Mouse (Mus musculus) liver, embryonic 15.5 days (tissue): ENCODE measurements around the gene Ewsr1. TPM values are rescaled to one million over a fixed set of nuclear protein-coding genes. Genes with fewer than 3 reads are reported as not detected.
A peak's percentile ranks its signal among the peaks of the same experiment; 100 is the strongest.

ENCODE experiments used
- ATAC-seq: fragments of 200-750 bp; cut with Nextera tagmentation; 2 replicates; pipeline ENCODE4 v1.8.0; 2017; ENCODE audit warnings: moderate number of reproducible peaks, mild to moderate bottlenecking, moderate library complexity; ENCODE audit not compliant: insufficient read depth
- H3K27ac ChIP-seq: fragments of 300-500 bp; sonication (generic); replicated peaks from 2 replicates; pipeline ENCODE4 v1.5.1; 2015; ENCODE audit warnings: mild to moderate bottlenecking, inconsistent platforms
- H3K27me3 ChIP-seq: fragments of 300-500 bp; sonication (generic); 2 replicates; pipeline ENCODE4 v1.6.1; 2015; ENCODE audit warnings: mild to moderate bottlenecking, inconsistent platforms
- H3K36me3 ChIP-seq: fragments of 300-500 bp; sonication (generic); replicated peaks from 2 replicates; pipeline ENCODE4 v1.6.1; 2015; ENCODE audit warnings: moderate library complexity, mild to moderate bottlenecking, inconsistent platforms
- H3K4me1 ChIP-seq: fragments of 300-500 bp; sonication (generic); replicated peaks from 2 replicates; pipeline ENCODE4 v1.6.1; 2015; ENCODE audit warnings: inconsistent platforms
- H3K4me2 ChIP-seq: fragments of 300-500 bp; sonication (generic); 2 replicates; pipeline ENCODE4 v1.6.1; 2015; ENCODE audit warnings: moderate library complexity, mild to moderate bottlenecking, inconsistent platforms
- H3K4me3 ChIP-seq: fragments of 300-500 bp; sonication (generic); replicated peaks from 2 replicates; pipeline ENCODE4 v1.5.1; 2015; ENCODE audit warnings: mild to moderate bottlenecking, inconsistent platforms
- H3K9ac ChIP-seq: fragments of 300-500 bp; sonication (generic); 2 replicates; pipeline ENCODE4 v1.6.1; 2015; ENCODE audit warnings: moderate library complexity, mild to moderate bottlenecking, inconsistent platforms
- H3K9me3 ChIP-seq: fragments of 300-500 bp; sonication (generic); replicated peaks from 2 replicates; pipeline ENCODE4 v1.6.1; 2016; ENCODE audit warnings: inconsistent platforms
- WGBS: fragments of 180-500 bp; shearing (Covaris S2); methylation state at CpG from one replicate; pipeline ENCODE4 v1.1.7; 2015; ENCODE audit warnings: mixed read lengths; ENCODE audit not compliant: insufficient replicate concordance; 5-methylcytosine and 5-hydroxymethylcytosine counted together
- polyA plus RNA-seq: library from polyadenylated mRNA; unstranded; fragments of >200 nt; fragmentation: Nextera tagmentation; extraction: Ambion mirVana; gene quantifications from 2 replicates; pipeline ENCODE4 v1.2.1, GENCODE M21; 2015

Gene Ewsr1
- polyA plus RNA-seq, 1 experiment from 2014 or later = 255 TPM

DNA sequence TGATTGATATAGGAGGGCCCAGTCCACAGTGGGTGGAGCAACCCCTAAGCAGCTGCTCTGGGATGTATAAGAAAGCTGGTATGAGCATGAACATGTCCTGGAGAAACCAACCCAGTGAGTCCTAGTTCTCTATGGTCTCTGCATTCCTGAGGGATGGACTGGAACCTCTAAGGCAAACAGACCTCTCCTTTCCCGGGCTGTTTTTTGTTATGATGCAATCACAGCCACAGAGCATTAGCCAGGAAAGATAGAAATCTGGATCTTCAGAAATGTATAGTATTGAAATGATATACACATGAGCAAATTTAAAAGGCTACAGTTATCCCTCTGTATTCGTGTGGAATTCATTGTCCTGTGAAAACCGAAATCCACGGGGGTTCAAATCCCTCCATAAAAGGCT is 26.6 kb upstream of the Ewsr1 start:
- Histone ChIP-seq H3K9me3 (no peaks in the 10 kb centered on the region), H3K36me3 (no peaks in the 10 kb centered on the region), H3K4me1 (no peaks in the 10 kb centered on the region), H3K4me3 (no peak overlapping the region), H3K27ac (no peak overlapping the region), H3K27me3 (no peaks in the 10 kb centered on the region), H3K4me2 (no peak overlapping the region), H3K9ac (no peak overlapping the region)
- WGBS = 62% methylated on average over 4 of the region's 4 CpGs
- ATAC-seq = no peak

DNA sequence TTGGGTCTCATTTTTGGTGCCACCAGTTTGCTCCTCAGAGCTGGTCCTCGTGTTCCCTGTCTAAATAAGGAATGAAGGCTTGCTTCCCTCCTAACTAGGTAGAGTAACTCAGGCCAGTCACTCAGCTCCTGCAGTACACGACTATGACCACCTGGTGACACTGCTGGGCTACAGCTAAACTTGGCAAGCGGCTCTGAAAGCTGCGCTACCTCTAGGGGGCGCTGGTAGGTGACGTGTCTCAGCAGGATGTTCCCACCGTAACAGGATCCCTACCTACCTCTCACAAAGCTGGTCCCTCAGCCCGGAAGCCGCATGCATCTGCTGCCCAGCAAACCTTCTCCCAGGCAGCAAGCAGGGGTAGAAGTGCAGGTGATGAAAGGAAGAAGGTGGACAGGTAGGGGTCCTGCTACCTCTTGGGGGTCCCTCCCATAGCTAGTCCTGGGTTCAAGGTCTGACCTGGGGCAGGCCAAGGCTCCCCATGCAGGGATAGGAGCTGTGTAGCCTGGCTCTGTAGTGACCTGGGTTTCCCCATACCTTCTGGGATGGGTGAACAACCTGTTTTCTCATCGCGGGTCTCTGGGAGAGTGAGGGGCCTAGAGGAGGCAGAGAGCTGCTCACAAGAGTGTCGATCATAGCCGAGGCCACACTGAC is 16.0 kb upstream of the Ewsr1 start:
- no peaks in the 10 kb centered on the region for H3K9me3 ChIP-seq
- peak; percentile 43 for ATAC-seq
- WGBS = 30% methylated on average over 13 of the region's 13 CpGs

DNA sequence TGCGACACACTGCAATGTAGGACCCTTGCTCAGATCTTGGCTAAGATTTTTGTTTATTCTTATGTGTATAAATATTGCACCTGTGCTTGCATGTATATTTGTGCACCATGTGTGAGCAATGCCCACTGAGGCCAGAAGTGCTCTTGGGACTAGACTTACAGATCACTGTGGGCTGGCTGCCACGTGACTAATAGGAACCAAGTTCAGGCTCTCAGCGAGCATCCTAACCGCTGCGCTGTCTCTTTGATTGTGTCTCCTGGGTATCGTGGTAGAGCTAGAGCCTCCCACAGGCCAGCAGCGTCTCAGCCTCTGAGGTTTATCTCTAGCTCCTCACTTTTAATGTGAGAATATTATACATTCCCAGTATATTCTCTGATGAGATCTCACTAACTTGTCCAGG is 14.6 kb upstream of the Ewsr1 start:
- Histone ChIP-seq H3K9me3 (no peaks in the 10 kb centered on the region), H3K4me3 (no peak overlapping the region), H3K4me2 (no peak overlapping the region), H3K36me3 (no peaks in the 10 kb centered on the region), H3K27ac (no peak overlapping the region), H3K4me1 (no peaks in the 10 kb centered on the region; the same call in 1 of the 2 replicates), H3K9ac (no peak overlapping the region), H3K27me3 (no peaks in the 10 kb centered on the region)
- no peak for ATAC-seq
- 76% methylated on average over 7 of the region's 7 CpGs for WGBS

More for the DNA sequence above, 16.0 kb upstream of the Ewsr1 start:
- H3K27ac ChIP-seq = no peak overlapping the region
- no peaks in the 10 kb centered on the region; the same call in 1 of the 2 replicates for H3K4me1 ChIP-seq
- no peaks in the 10 kb centered on the region for H3K27me3 ChIP-seq
- no peak overlapping the region for H3K9ac ChIP-seq
- no peak overlapping the region for H3K4me3 ChIP-seq
- no peaks in the 10 kb centered on the region for H3K36me3 ChIP-seq
- no peak overlapping the region for H3K4me2 ChIP-seq

DNA sequence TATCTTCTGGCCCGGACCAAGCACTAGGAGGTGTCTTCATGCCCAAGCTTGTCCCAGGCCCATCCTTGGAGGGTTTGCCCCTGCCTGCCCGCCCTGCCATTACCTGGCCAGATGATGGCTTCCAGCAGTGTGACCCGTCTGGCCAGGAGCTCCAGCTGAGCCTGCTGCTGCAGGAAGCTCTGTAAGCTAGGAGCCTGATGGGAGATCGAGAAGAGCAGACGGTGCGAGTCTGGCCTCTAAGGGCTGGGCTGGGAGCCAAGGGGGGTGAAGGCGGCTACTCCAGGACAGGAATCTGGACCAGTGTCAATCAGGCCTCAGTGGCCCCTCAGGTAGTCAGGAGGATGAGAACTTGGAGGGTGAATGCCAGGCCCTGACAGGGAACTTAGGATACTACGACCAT is 10.4 kb upstream of the Ewsr1 start:
- peaks cover 5% of the 10 kb centered on the region; the same call in 1 of the 2 replicates for H3K36me3 ChIP-seq
- H3K9ac ChIP-seq = no peak overlapping the region
- ATAC-seq = no peak
- H3K4me1 ChIP-seq = no peaks in the 10 kb centered on the region
- no peaks in the 10 kb centered on the region for H3K27me3 ChIP-seq
- H3K9me3 ChIP-seq = no peaks in the 10 kb centered on the region
- H3K4me2 ChIP-seq = no peak overlapping the region
- H3K4me3 ChIP-seq = no peak overlapping the region
- no peak overlapping the region for H3K27ac ChIP-seq
- WGBS = 74% methylated on average over 8 of the region's 8 CpGs

DNA sequence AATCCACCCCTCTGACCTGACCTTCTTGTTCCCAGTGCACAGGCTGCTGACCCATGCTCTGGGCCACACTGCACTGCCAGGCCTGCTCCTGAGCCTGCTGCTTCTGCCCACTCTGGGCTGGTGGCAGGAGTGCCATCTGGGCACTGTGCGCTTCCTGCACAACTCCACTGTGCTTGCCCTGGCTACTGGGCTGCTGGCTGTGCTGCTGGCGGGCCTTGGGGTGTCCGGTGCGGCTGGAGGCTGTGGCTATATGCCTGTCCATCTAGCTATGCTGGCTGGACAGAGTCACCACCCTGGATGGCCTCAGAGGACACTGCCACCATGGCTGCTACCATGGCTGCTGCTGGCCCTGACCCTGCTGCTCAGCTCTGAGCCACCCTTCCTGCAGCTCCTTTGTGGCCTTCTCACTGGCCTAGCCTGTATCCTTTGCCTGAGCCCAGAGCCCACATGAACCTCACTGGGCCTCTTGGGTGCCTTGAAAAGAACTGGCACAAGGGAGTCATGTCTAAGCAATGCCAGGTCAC is 5.0 kb upstream of the Ewsr1 start:
- Histone ChIP-seq H3K27me3 (no peaks in the 10 kb centered on the region), H3K4me1 (peaks cover 39% of the 10 kb centered on the region), H3K4me2 (no peak overlapping the region), H3K4me3 (no peak overlapping the region), H3K27ac (no peak overlapping the region), H3K36me3 (peaks cover 12% of the 10 kb centered on the region), H3K9ac (no peak overlapping the region), H3K9me3 (no peaks in the 10 kb centered on the region)
- ATAC-seq = no peak
- 80% methylated on average over 4 of the region's 4 CpGs for WGBS

DNA sequence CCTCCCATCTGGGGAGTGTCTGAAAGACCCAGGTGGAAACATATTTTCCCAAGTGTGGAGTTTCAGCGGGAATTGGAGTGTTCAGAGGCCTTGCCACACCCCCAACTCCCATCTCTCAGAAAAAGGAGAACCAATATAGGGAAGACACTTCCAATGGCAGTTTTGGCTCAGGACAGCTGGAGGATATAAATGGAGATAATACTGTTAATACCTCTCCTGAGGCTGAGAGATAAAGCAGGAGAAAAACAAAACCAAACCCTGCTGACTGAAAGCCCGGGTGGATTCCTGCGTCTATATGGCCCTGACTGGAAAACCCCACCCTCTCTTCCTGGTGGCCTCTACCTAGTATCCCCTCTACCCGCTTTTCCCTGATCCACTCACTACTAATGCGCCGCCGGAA is 3.3 kb upstream of the Ewsr1 start:
- no peak for ATAC-seq
- Histone ChIP-seq H3K4me1 (peaks cover 40% of the 10 kb centered on the region), H3K27me3 (no peaks in the 10 kb centered on the region), H3K4me2 (peak overlapping the region; percentile 14), H3K9ac (no peak overlapping the region), H3K27ac (no peak overlapping the region), H3K36me3 (peaks cover 12% of the 10 kb centered on the region), H3K9me3 (no peaks in the 10 kb centered on the region), H3K4me3 (no peak overlapping the region)
- WGBS = 42% methylated on average over 7 of the region's 7 CpGs

DNA sequence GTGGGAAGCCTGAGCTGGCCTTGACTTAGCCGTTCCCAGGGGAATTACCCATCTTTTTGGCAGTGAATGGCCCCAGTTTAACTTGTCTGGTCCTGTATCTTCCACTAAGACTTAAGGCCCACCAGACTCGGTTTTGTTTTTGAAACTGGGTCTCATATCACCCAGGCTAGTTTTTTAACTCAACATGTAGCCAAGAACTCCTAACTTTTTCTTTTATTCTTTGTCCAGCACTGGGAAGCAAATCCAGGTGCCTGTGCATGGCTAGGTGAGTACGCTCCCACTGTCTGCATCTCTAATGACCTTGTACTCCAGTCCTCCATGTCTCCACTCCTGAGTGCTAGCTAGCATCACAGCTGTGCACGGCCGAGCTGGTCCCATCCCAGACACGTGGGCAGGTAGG is 2.6 kb upstream of the Ewsr1 start:
- no peak for ATAC-seq

DNA sequence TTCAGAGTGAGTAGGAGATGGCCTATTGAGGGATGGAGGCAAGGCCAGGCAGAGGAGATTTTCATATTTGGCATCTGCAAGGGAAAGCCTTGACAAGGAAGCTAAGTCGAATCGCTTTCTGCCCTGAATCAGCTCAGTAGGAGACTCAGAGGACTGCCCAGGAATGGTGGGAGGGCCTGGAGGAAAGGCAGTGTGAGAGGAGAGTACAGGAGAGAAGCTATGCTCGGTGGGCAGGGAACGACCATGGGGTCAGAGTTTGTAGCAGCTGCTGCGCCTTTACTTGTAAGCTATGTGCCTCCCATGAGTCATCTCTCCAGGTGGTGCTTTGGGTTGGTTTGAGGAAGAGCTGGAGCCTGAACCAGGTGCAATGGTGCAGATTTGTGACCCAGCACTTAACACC is 1.7 kb upstream of the Ewsr1 start:
- Histone ChIP-seq H3K9ac (peak overlapping the region; percentile 98; the same call in 1 of the 2 replicates), H3K4me1 (peaks cover 55% of the 10 kb centered on the region), H3K27ac (peak overlapping the region; percentile 12; the same call in 1 of the 2 replicates), H3K36me3 (peaks cover 16% of the 10 kb centered on the region), H3K9me3 (no peaks in the 10 kb centered on the region), H3K27me3 (no peaks in the 10 kb centered on the region), H3K4me3 (peak overlapping the region; percentile 97; the same call in 1 of the 2 replicates), H3K4me2 (peak overlapping the region; percentile 93)
- WGBS = 62% methylated on average over 5 of the region's 5 CpGs
- no peak for ATAC-seq

More for the DNA sequence above, 2.6 kb upstream of the Ewsr1 start:
- no peaks in the 10 kb centered on the region for H3K27me3 ChIP-seq
- H3K4me2 ChIP-seq = no peak overlapping the region
- no peak overlapping the region for H3K27ac ChIP-seq
- H3K4me3 ChIP-seq = no peak overlapping the region
- H3K9ac ChIP-seq = no peak overlapping the region
- peaks cover 47% of the 10 kb centered on the region for H3K4me1 ChIP-seq
- H3K36me3 ChIP-seq = peaks cover 12% of the 10 kb centered on the region
- H3K9me3 ChIP-seq = no peaks in the 10 kb centered on the region
- 79% methylated on average over 6 of the region's 6 CpGs for WGBS

DNA sequence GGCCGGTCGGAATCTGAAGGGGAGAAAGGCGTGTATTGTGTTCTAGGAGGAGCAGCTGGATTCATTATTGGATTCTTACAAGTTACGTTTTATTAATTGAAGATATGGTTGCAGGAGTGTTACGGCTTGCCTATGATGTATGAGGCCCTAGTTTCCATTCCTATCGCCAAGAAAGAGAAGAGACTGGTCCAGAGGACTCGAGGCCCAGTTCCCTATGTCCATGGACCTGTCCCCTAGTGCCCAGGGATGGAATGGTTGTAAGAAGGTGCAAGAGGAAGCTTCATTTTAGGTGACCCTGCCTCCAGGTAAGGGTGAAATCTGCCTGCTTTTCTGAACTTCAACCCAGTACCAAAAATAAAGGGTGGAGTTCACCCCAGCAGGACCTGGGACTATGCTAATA is 1.2 kb upstream of the Ewsr1 start:
- H3K4me1 ChIP-seq = peaks cover 58% of the 10 kb centered on the region
- H3K36me3 ChIP-seq = peaks cover 16% of the 10 kb centered on the region
- H3K4me2 ChIP-seq = peak overlapping the region; percentile 93
- no peaks in the 10 kb centered on the region for H3K9me3 ChIP-seq
- H3K9ac ChIP-seq = peak overlapping the region; percentile 98
- WGBS = 3% methylated on average over 7 of the region's 7 CpGs
- H3K4me3 ChIP-seq = peak overlapping the region; percentile 97
- H3K27me3 ChIP-seq = no peaks in the 10 kb centered on the region
- no peak for ATAC-seq
- H3K27ac ChIP-seq = peak overlapping the region; percentile 88

DNA sequence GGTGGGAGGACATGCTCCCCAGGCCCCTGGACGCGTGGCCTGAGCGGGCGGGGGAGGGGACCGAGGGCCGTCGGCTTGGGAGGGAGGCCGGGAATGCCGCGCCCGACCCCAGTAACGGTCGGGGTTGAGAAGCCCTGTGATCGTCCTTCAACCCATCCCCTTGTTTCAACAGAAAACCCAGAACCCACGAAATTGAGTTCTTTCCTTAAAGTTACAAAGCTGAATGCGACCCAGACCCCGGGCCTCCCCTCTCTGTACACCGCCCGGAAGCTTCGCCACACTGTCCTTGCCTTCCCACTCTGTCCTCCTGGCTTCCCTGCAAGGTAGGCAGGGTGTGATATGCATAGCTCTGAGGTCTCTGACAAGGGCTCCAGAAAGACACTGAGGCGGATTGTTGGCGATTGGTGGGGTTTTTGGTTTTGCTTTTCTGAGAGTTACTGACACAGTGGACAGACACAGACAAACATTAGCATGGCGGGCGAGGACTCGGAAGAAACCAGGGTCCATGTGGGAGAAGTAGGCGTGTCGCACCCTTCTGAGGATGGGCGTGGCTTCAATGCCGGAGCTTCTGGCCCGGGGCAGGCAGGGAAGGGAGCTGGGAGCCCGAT is 614 bp upstream of the Ewsr1 start:
- peak overlapping the region; percentile 98 for H3K9ac ChIP-seq
- peak overlapping the region; percentile 93 for H3K4me2 ChIP-seq
- no peaks in the 10 kb centered on the region for H3K27me3 ChIP-seq
- H3K4me1 ChIP-seq = peaks cover 63% of the 10 kb centered on the region
- H3K27ac ChIP-seq = peak overlapping the region; percentile 88
- peaks cover 17% of the 10 kb centered on the region for H3K36me3 ChIP-seq
- peak overlapping the region; percentile 97 for H3K4me3 ChIP-seq
- H3K9me3 ChIP-seq = no peaks in the 10 kb centered on the region
- under 1% methylated on average over 31 of the region's 31 CpGs for WGBS
- ATAC-seq = peak; percentile 59

DNA sequence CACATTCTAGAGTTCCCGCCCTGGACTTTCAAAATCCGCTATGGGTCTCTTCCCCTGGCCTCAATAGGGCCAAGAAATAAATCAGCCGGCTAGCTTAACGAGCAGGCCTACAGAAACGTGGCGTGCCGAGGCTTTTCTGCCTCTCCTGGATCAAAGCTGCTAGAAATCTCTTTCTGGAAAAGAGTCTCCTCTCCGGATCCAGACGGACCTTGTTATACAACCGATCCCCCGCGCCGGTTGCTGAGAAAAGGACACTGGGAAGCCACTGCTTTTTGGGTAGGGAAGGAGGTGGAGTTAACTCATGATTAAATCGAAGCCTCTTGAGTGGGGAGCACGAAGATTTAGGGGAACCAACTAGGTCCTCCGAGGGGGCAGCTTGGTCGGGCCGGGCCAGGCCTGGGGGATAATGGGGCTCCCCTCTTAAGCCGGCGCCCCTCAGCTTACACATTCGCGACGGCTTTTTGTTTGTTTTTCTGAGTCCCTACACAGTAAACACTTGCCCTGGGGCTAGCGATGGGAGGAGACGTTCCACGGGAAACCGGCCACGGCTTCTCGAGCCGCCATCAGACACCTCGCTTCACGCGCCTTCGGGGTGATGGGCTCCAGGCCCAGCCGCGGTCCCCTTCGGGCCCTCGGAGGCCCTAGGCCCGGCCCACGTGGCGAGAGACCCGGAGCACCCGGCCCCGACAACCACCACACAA is 881 bp downstream of the Ewsr1 start:
- no peak; the same call in none of the 2 replicates for ATAC-seq
- Histone ChIP-seq H3K4me3 (peak overlapping the region; percentile 97), H3K9ac (peak overlapping the region; percentile 98), H3K4me1 (peaks cover 69% of the 10 kb centered on the region), H3K27ac (peak overlapping the region; percentile 88), H3K9me3 (no peaks in the 10 kb centered on the region), H3K36me3 (peaks cover 23% of the 10 kb centered on the region), H3K4me2 (peak overlapping the region; percentile 93), H3K27me3 (no peaks in the 10 kb centered on the region)
- WGBS = under 1% methylated on average over 44 of the region's 44 CpGs
